Mouse (Mus musculus): ENCODE measurements around the gene Omp. TPM values are rescaled to one million over a fixed set of nuclear protein-coding genes. Genes with fewer than 3 reads are reported as not detected.

Gene Omp
- polyA plus RNA-seq, 1 experiment, result 0.42 TPM

GRCm38 (mm10) chr7:98147766-98148165 lies 2.5 kb upstream of the Omp start:
- no peak for TF ChIP-seq TAL1 (IDR thresholded peaks at IDR 0.05; ENCODE audit: low read length)
- TF ChIP-seq GATA1 (IDR thresholded peaks at IDR 0.05; ENCODE audit: low read length), result no peak
- H3K9me3 ChIP-seq (ENCODE audit: control insufficient read depth, low read length), result no peaks in the 10 kb centered on the region
- peaks cover 98% of the 10 kb centered on the region for H3K36me3 ChIP-seq (ENCODE audit: control insufficient read depth)
- peaks cover 30% of the 10 kb centered on the region for H3K4me1 ChIP-seq (ENCODE audit: control insufficient read depth)
- H3K27me3 ChIP-seq (ENCODE audit: control insufficient read depth), result no peaks in the 10 kb centered on the region
- no peak overlapping the region for H3K4me3 ChIP-seq (replicated peaks)

- peaks cover 30% of the 10 kb centered on the region for H3K4me1 ChIP-seq (ENCODE audit: control insufficient read depth)
- TF ChIP-seq GATA1 (IDR thresholded peaks at IDR 0.05; ENCODE audit: low read length) (no peak), TAL1 (IDR thresholded peaks at IDR 0.05; ENCODE audit: low read length) (no peak)
- H3K27me3 ChIP-seq (ENCODE audit: control insufficient read depth), result no peaks in the 10 kb centered on the region
- H3K36me3 ChIP-seq (ENCODE audit: control insufficient read depth), result peaks cover 97% of the 10 kb centered on the region
- H3K9me3 ChIP-seq (ENCODE audit: control insufficient read depth, low read length), result no peaks in the 10 kb centered on the region
- no peak overlapping the region for H3K4me3 ChIP-seq (replicated peaks)
Measured at GRCm38 (mm10) chr7:98146447-98146845, 1.1 kb upstream of the Omp start.

GRCm38 (mm10) chr7:98145842-98146446 lies 642 bp upstream of the Omp start:
- Histone ChIP-seq H3K27me3 (ENCODE audit: control insufficient read depth) (no peaks in the 10 kb centered on the region), H3K4me3 (replicated peaks) (no peak overlapping the region), H3K36me3 (ENCODE audit: control insufficient read depth) (peaks cover 95% of the 10 kb centered on the region), H3K9me3 (ENCODE audit: control insufficient read depth, low read length) (no peaks in the 10 kb centered on the region), H3K4me1 (ENCODE audit: control insufficient read depth) (peaks cover 33% of the 10 kb centered on the region)
- TF ChIP-seq TAL1 (IDR thresholded peaks at IDR 0.05; ENCODE audit: low read length), result no peak
- TF ChIP-seq GATA1 (IDR thresholded peaks at IDR 0.05; ENCODE audit: low read length), result no peak

GRCm38 (mm10) chr7:98142648-98143047 lies 2.7 kb downstream of the Omp start:
- Histone ChIP-seq H3K4me3 (replicated peaks) (no peak overlapping the region), H3K36me3 (ENCODE audit: control insufficient read depth) (peaks cover 82% of the 10 kb centered on the region), H3K27me3 (ENCODE audit: control insufficient read depth) (no peaks in the 10 kb centered on the region), H3K4me1 (ENCODE audit: control insufficient read depth) (peaks cover 40% of the 10 kb centered on the region), H3K9me3 (ENCODE audit: control insufficient read depth, low read length) (no peaks in the 10 kb centered on the region)
- TF ChIP-seq GATA1 (IDR thresholded peaks at IDR 0.05; ENCODE audit: low read length), result no peak
- TF ChIP-seq TAL1 (IDR thresholded peaks at IDR 0.05; ENCODE audit: low read length), result no peak

GRCm38 (mm10) chr7:98142247-98142646 lies 3.1 kb downstream of the Omp start:
- Histone ChIP-seq H3K4me3 (replicated peaks) (no peak overlapping the region), H3K9me3 (ENCODE audit: control insufficient read depth, low read length) (no peaks in the 10 kb centered on the region), H3K4me1 (ENCODE audit: control insufficient read depth) (peaks cover 42% of the 10 kb centered on the region), H3K27me3 (ENCODE audit: control insufficient read depth) (no peaks in the 10 kb centered on the region), H3K36me3 (ENCODE audit: control insufficient read depth) (peaks cover 80% of the 10 kb centered on the region)
- TF ChIP-seq TAL1 (IDR thresholded peaks at IDR 0.05; ENCODE audit: low read length), result no peak
- TF ChIP-seq GATA1 (IDR thresholded peaks at IDR 0.05; ENCODE audit: low read length), result no peak

- Histone ChIP-seq H3K9me3 (ENCODE audit: control insufficient read depth, low read length) (no peaks in the 10 kb centered on the region), H3K36me3 (ENCODE audit: control insufficient read depth) (peaks cover 79% of the 10 kb centered on the region), H3K27me3 (ENCODE audit: control insufficient read depth) (no peaks in the 10 kb centered on the region), H3K4me1 (ENCODE audit: control insufficient read depth) (peaks cover 40% of the 10 kb centered on the region), H3K4me3 (replicated peaks) (no peak overlapping the region)
- TF ChIP-seq GATA1 (IDR thresholded peaks at IDR 0.05; ENCODE audit: low read length) (no peak), TAL1 (IDR thresholded peaks at IDR 0.05; ENCODE audit: low read length) (no peak)
Measured at GRCm38 (mm10) chr7:98141206-98141605, 4.1 kb downstream of the Omp start.

GRCm38 (mm10) chr7:98140597-98140996 lies 4.7 kb downstream of the Omp start:
- TF ChIP-seq GATA1 (IDR thresholded peaks at IDR 0.05; ENCODE audit: low read length) (no peak), TAL1 (IDR thresholded peaks at IDR 0.05; ENCODE audit: low read length) (no peak)
- no peaks in the 10 kb centered on the region for H3K9me3 ChIP-seq (ENCODE audit: control insufficient read depth, low read length)
- H3K36me3 ChIP-seq (ENCODE audit: control insufficient read depth), result peaks cover 79% of the 10 kb centered on the region
- H3K27me3 ChIP-seq (ENCODE audit: control insufficient read depth), result no peaks in the 10 kb centered on the region
- peaks cover 36% of the 10 kb centered on the region for H3K4me1 ChIP-seq (ENCODE audit: control insufficient read depth)
- H3K4me3 ChIP-seq (replicated peaks), result no peak overlapping the region

- H3K4me1 ChIP-seq (ENCODE audit: control insufficient read depth), result peaks cover 32% of the 10 kb centered on the region
- TF ChIP-seq TAL1 (IDR thresholded peaks at IDR 0.05; ENCODE audit: low read length) (no peak), GATA1 (IDR thresholded peaks at IDR 0.05; ENCODE audit: low read length) (no peak)
Measured at GRCm38 (mm10) chr7:98139216-98139615, 6.1 kb downstream of the Omp start.

GRCm38 (mm10) chr7:98137995-98138394 lies 7.3 kb downstream of the Omp start:
- H3K9me3 ChIP-seq (ENCODE audit: control insufficient read depth, low read length), result no peaks in the 10 kb centered on the region
- no peak for TF ChIP-seq TAL1 (IDR thresholded peaks at IDR 0.05; ENCODE audit: low read length)
- TF ChIP-seq GATA1 (IDR thresholded peaks at IDR 0.05; ENCODE audit: low read length), result no peak
- H3K36me3 ChIP-seq (ENCODE audit: control insufficient read depth), result peaks cover 65% of the 10 kb centered on the region
- no peaks in the 10 kb centered on the region for H3K27me3 ChIP-seq (ENCODE audit: control insufficient read depth)
- no peak overlapping the region for H3K4me3 ChIP-seq (replicated peaks)
- H3K4me1 ChIP-seq (ENCODE audit: control insufficient read depth), result peaks cover 29% of the 10 kb centered on the region

More at GRCm38 (mm10) chr7:98139216-98139615, 6.1 kb downstream of the Omp start:
- Histone ChIP-seq H3K36me3 (ENCODE audit: control insufficient read depth) (peaks cover 75% of the 10 kb centered on the region), H3K27me3 (ENCODE audit: control insufficient read depth) (no peaks in the 10 kb centered on the region), H3K9me3 (ENCODE audit: control insufficient read depth, low read length) (no peaks in the 10 kb centered on the region), H3K4me3 (replicated peaks) (no peak overlapping the region)

- Histone ChIP-seq H3K4me1 (ENCODE audit: control insufficient read depth) (peaks cover 26% of the 10 kb centered on the region), H3K27me3 (ENCODE audit: control insufficient read depth) (no peaks in the 10 kb centered on the region), H3K4me3 (replicated peaks) (no peak overlapping the region), H3K36me3 (ENCODE audit: control insufficient read depth) (peaks cover 65% of the 10 kb centered on the region), H3K9me3 (ENCODE audit: control insufficient read depth, low read length) (no peaks in the 10 kb centered on the region)
- TF ChIP-seq TAL1 (IDR thresholded peaks at IDR 0.05; ENCODE audit: low read length), result no peak
- TF ChIP-seq GATA1 (IDR thresholded peaks at IDR 0.05; ENCODE audit: low read length), result no peak
Measured at GRCm38 (mm10) chr7:98137583-98137982, 7.7 kb downstream of the Omp start.
